Mouse (Mus musculus) erythroblast, embryonic 14.5 days (primary cell): ENCODE results near the gene Ttc3. TPM values are rescaled to one million over a fixed set of nuclear protein-coding genes. Genes with fewer than 3 reads are reported as not detected.
"Not testable (repeated sequence)": the region's sequence is repeated elsewhere in the genome, so short reads cannot be mapped to it uniquely, and the experiment has no call there.

Experiments used
- H3K27me3 ChIP-seq: 2 replicates; pipeline ENCODE4 v1.6.1; 2012; ENCODE audit warnings: inconsistent platforms; ENCODE audit not compliant: control insufficient read depth
- H3K36me3 ChIP-seq: 2 replicates; pipeline ENCODE4 v1.6.1; 2012; ENCODE audit warnings: mild to moderate bottlenecking, inconsistent platforms; ENCODE audit not compliant: control insufficient read depth
- H3K4me1 ChIP-seq: 2 replicates; pipeline ENCODE4 v1.6.1; 2012; ENCODE audit warnings: inconsistent platforms; ENCODE audit not compliant: control insufficient read depth
- H3K4me3 ChIP-seq: replicated peaks from 2 replicates; pipeline ENCODE3; 2012; ENCODE audit warnings: moderate library complexity, mild to moderate bottlenecking, inconsistent platforms
- H3K9me3 ChIP-seq: 2 replicates; pipeline ENCODE4 v1.6.1; 2012; ENCODE audit warnings: low read length, inconsistent platforms, mixed read lengths; ENCODE audit not compliant: control insufficient read depth
- GATA1 ChIP-seq: IDR thresholded peaks from 2 replicates; pipeline ENCODE4 v1.6.1; 2012; ENCODE audit warnings: low read length, inconsistent platforms, mixed read lengths
- TAL1 ChIP-seq: IDR thresholded peaks from 3 replicates; pipeline ENCODE4 v1.6.1; 2012; ENCODE audit warnings: low read length, inconsistent platforms, mixed read lengths
- polyA plus RNA-seq: library from polyadenylated mRNA; stranded (reverse); fragments of >175 nt; gene quantifications from 2 replicates; pipeline ENCODE4 v1.2.3, GENCODE M21; 2012

Ttc3 gene
- polyA plus RNA-seq, 1 experiment = 0.18 TPM

GRCm38 (mm10) chr16:94335656-94336055, 34.8 kb upstream of the Ttc3 start:
- no peaks in the 10 kb centered on the region for H3K27me3 ChIP-seq
- no peak overlapping the region for H3K4me3 ChIP-seq
- H3K9me3 ChIP-seq = no peaks in the 10 kb centered on the region
- no peaks in the 10 kb centered on the region for H3K36me3 ChIP-seq
- no peaks in the 10 kb centered on the region for H3K4me1 ChIP-seq
- TF ChIP-seq GATA1 (no peak), TAL1 (no peak)

DNA sequence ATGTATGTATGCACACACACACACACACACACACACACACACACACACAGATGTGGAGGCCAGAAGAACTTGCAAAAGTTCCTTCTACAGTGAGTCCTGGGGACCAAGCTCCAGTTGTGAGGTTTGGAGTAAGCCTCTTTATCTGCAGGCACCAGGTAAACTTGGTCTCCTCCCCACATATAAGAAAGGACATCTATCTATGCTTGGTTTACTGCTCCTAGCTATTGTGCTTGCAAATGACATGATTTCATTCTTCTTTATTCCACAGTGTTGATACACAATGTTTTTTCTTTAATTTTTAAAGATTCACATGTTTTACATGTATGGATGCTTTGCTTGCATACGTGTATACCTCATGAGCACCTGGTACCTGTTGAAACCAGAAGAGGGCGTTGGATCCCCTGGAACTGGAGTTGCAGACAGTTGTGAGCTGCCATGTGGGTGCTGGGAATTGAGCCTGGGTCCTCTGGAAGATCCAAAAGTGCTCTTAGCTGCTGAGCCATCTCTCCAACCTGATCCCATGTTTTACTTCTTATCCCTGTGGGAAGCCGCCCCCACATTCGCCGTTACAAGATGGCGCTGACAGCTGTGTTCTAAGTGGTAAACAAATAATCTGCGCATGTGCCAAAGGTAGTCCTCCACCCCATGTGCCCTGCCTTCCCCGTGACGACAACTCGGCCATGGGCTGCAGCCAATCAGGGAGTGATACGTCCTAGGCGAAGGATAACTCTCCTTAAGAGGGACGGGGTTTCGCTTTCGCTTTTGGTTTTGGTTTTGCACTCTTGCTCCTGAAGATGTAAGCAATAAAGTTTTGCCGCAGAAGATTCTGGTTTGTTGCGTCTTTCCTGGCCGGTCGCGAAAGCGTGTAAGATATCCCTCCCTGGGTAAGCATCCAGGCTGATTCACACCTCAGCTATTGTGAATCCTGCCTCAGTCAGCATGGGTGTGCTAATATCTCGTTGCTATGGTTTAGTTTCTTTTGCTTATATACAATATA, 31.0 kb upstream of the Ttc3 start:
- not testable (repeated sequence) for H3K9me3 ChIP-seq, H3K27me3 ChIP-seq, H3K4me1 ChIP-seq, H3K36me3 ChIP-seq, H3K4me3 ChIP-seq

GRCm38 (mm10) chr16:94345733-94346132, 24.7 kb upstream of the Ttc3 start:
- H3K4me3 ChIP-seq = no peak overlapping the region
- H3K4me1 ChIP-seq = no peaks in the 10 kb centered on the region
- H3K27me3 ChIP-seq = no peaks in the 10 kb centered on the region
- H3K9me3 ChIP-seq = no peaks in the 10 kb centered on the region
- TF ChIP-seq TAL1 (no peak), GATA1 (no peak)
- H3K36me3 ChIP-seq = no peaks in the 10 kb centered on the region

DNA sequence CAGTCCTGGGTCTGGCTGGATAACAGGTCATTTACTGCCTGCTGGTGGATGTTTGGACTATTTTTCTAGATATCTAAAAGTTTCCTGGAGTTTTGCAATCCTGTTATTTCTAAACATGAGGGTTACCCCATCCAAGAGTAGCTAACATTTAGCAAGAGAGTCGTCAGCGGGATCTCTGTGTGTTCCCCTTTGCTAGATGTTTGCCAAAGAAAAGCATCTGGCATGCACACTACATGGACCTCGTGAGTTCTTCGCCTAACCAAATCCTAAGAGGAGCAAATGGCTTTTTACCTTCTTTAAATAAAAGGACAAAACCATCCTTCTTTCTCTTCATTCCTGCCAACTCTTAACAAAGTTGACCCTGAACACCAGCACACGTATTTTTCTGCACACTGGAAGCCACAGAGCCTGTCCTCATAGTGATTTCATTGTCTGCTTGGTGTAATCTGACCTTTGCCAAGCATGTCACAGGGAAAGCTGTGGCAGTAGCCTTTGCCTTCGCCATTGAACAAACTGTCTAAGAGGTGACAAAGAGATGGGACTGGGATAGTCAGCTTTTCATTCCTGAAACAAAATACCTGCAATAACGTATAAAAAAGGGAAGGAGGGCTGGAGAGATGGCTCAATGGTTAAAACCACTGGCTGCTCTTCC, 23.2 kb upstream of the Ttc3 start:
- TF ChIP-seq TAL1 (no peak), GATA1 (no peak)
- H3K4me3 ChIP-seq = no peak overlapping the region
- no peaks in the 10 kb centered on the region for H3K36me3 ChIP-seq
- no peaks in the 10 kb centered on the region for H3K9me3 ChIP-seq
- H3K4me1 ChIP-seq = no peaks in the 10 kb centered on the region
- no peaks in the 10 kb centered on the region for H3K27me3 ChIP-seq

- Histone ChIP-seq H3K4me3 (no peak overlapping the region), H3K9me3 (no peaks in the 10 kb centered on the region), H3K4me1 (no peaks in the 10 kb centered on the region), H3K27me3 (no peaks in the 10 kb centered on the region), H3K36me3 (no peaks in the 10 kb centered on the region)
- TF ChIP-seq GATA1 = no peak
- no peak for TF ChIP-seq TAL1
Observed at GRCm38 (mm10) chr16:94348779-94349178, 21.6 kb upstream of the Ttc3 start.

DNA sequence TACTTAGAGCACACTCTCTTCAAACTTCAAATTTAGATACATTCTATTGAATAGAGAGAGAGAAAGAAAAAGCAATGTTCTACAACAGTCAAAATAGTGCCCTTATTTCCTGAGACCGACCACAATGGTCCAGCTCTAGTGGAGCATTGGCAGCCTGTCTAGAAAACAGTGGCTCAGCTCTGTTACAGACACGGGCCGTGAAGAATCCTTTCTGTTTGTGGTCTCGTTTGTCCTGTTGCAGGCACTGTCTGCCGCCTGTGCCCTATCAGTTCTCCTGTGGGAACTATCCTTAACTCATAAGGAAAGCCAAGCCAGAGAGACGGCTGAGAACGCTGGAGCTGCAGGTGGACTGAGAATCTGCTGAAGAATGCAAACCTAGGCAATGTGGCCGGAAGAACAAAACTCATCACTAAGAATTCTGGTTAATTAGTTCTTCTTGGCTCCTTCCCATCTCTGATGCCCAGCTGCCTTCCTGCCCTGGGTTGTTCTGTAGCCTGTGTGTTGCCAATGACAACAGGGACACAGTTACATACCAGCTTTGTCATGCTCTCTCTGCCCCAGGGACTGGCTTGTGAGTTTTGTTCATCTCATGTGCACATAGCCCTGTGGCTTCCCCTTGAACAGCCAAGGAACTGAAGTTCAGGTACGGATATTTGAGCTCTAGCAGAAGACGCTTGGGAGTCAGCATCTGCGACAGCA, 20.7 kb upstream of the Ttc3 start:
- H3K4me1 ChIP-seq = no peaks in the 10 kb centered on the region
- H3K36me3 ChIP-seq = no peaks in the 10 kb centered on the region
- H3K9me3 ChIP-seq = no peaks in the 10 kb centered on the region
- H3K27me3 ChIP-seq = no peaks in the 10 kb centered on the region
- TF ChIP-seq TAL1 = no peak
- no peak for TF ChIP-seq GATA1
- H3K4me3 ChIP-seq = no peak overlapping the region

DNA sequence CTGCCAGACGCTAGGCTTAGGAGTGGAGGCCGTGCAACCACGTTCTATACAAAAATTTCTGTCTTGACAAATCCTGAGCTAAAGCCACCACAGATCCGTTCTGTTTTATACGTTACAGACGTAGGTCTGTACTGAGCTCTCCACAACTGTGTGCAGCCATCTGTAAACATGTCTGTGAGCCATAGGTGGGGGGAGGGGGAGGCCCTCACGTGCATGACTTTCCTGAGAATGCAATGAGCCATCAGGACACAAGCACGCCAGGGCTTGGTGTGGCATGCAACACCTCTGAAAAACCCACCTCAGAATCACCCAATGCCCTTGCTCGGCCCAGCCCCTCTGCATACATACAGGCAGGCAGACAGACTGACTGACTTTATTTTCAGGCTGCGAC, 20.1 kb upstream of the Ttc3 start:
- no peak for TF ChIP-seq GATA1
- no peak overlapping the region for H3K4me3 ChIP-seq

GRCm38 (mm10) chr16:94354450-94354849, 16.0 kb upstream of the Ttc3 start:
- Histone ChIP-seq H3K27me3 (no peaks in the 10 kb centered on the region), H3K9me3 (no peaks in the 10 kb centered on the region), H3K4me1 (peaks cover 7% of the 10 kb centered on the region), H3K4me3 (no peak overlapping the region), H3K36me3 (no peaks in the 10 kb centered on the region)
- TF ChIP-seq GATA1 (no peak), TAL1 (no peak)

More for the DNA sequence above, 20.1 kb upstream of the Ttc3 start:
- Histone ChIP-seq H3K9me3 (no peaks in the 10 kb centered on the region), H3K36me3 (no peaks in the 10 kb centered on the region), H3K4me1 (no peaks in the 10 kb centered on the region), H3K27me3 (no peaks in the 10 kb centered on the region)

DNA sequence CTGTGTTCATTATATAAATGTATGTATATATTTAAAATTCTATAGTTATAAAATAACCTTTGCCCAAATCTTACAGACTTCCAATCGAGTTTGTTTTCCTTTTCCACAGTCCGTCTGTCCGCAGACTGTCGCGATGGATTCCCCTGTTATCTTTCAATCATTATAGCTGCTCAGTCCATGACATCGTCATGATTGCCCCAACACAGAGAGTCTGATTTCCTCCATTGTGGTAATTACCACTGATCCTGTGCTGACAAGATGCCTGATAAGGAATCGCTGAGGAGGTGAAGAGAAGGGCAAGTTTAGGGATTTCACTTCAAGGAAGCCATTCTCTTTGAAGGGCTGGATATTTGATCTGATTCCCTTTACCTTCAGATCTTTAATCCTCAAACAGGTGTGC, 14.4 kb upstream of the Ttc3 start:
- Histone ChIP-seq H3K4me3 (no peak overlapping the region), H3K27me3 (no peaks in the 10 kb centered on the region), H3K9me3 (no peaks in the 10 kb centered on the region), H3K4me1 (peaks cover 7% of the 10 kb centered on the region), H3K36me3 (no peaks in the 10 kb centered on the region)
- TF ChIP-seq GATA1 (no peak), TAL1 (no peak)
